ENCODE assay signal across 10 mouse cellular contexts in the genomic region with DNA sequence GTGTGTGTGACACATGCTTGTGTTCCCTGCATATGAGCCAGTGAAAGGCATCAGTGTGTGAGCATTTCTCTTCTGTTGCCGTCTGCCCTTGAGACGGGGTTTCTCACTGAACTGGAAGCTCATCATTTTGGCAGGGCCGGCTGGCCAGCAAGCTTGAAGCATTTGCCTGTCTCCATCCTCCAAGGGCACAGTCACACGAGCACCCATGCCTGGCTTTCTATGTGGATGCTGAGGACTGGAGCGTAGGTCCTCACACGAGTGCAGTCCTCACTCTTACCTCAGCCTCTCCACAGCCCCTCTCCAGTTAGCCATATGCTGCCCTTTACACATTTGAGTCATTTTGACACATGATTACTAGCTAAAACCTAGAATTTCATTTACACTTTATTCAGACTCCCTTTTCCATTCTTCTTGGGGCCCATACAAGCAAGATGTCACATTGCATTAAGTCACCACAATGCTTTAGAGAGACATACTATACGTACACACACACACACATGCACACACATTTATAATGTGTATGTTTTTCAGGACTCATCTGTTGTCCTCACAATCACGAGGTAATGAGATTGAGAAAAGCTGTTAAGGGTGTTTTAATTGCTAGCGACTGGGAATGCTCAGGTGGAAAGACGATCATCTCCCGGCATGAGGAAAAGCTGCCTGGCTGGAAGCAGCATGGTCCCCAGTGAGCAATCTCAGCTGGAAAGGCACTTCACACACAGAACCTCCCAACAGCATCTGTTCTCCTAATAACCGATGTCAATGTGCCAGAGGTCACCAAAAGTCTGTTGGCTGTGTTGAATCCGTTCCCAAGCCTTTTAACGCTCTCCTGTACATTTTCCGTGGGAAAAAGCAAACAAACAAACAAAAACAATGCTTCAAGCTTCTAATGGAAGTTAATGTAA.
DNase-seq lines count a peak whose midpoint lies in the region; ATAC-seq lines count a peak whose summit lies in the region.
"Had no signal": no experiment of that assay in that cellular context is flagged by ENCODE, and none has a peak within 500 bp of the region (broad histone marks: within the 10 kb centered on the region; RNA-seq: fewer than 3 reads in every experiment).

No protein-coding gene starts in this region.

- intact Hi-C loops in heart, postnatal 10 days (cut with DNase I): loop anchor here (5.0 kb wide), 1 partner anchor 192 kb away; the partner anchor contains the start of gene Cnot2

- 30% methylated on average over 15 of the region's 15 CpGs for WGBS in neural tube, embryonic 15.5 days

- no peak for ATAC-seq in megakaryocyte, adult 5-6 weeks (ENCODE audit: poor library complexity, severe bottlenecking)
- ATAC-seq in neural tube, embryonic 15.5 days (ENCODE audit: low FRiP score): 0 out of 2 replicates have a peak, but pooled peaks have one; percentile 32
- ATAC-seq: inflammation-experienced regulatory T-cells, adult 6 months had no signal

- H3K27ac ChIP-seq in neural tube, embryonic 15.5 days (replicated peaks): peak overlapping the region; percentile 45

- DNase-seq in adrenal gland, postnatal 14 days: peak; percentile 45
- no peak for DNase-seq in adrenal gland, adult 18-20 months (ENCODE audit: low spot score in 2 of 2)
- peak; percentile 54 to 64 for DNase-seq in heart, postnatal 10 days
- no peak for DNase-seq in urinary bladder, postnatal 10 days (ENCODE audit: low spot score)
- no peak for DNase-seq in spleen, postnatal 10 days (ENCODE audit: low spot score in 2 of 2)
- DNase-seq: lung, adult 18-20 months had no signal

- no peaks in the 10 kb centered on the region for H3K36me3 ChIP-seq in megakaryocyte, embryonic 14.5 days (replicated peaks; ENCODE audit: low read length)
- H3K36me3 ChIP-seq in neural tube, embryonic 15.5 days: no peaks in the 10 kb centered on the region

- H3K9me3 ChIP-seq in megakaryocyte, embryonic 14.5 days: peaks cover 31% of the 10 kb centered on the region
- H3K9me3 ChIP-seq in neural tube, embryonic 15.5 days (replicated peaks): no peaks in the 10 kb centered on the region

- H3K4me2 ChIP-seq in neural tube, embryonic 15.5 days: peak overlapping the region; percentile 26; the same call in 1 of the 2 replicates

- H3K4me3 ChIP-seq in megakaryocyte, embryonic 14.5 days (replicated peaks): peak overlapping the region; percentile 4
- no peak overlapping the region for H3K4me3 ChIP-seq in neural tube, embryonic 15.5 days (replicated peaks)

- H3K27me3 ChIP-seq in megakaryocyte, embryonic 14.5 days (replicated peaks): no peaks in the 10 kb centered on the region
- no peaks in the 10 kb centered on the region for H3K27me3 ChIP-seq in neural tube, embryonic 15.5 days (replicated peaks)

- H3K4me1 ChIP-seq in megakaryocyte, embryonic 14.5 days: no peaks in the 10 kb centered on the region
- peaks cover 22% of the 10 kb centered on the region for H3K4me1 ChIP-seq in neural tube, embryonic 15.5 days

- H3K9ac ChIP-seq in neural tube, embryonic 15.5 days (replicated peaks): no peak overlapping the region

Comparison
In these comparisons a context has a peak if more than half of its experiments do, and no peak if none do; other contexts are left out.
1. DNase-seq: peak in adrenal gland, postnatal 14 days (single experiment) and heart, postnatal 10 days (2 of 2); none in adrenal gland, adult 18-20 months (0 of 2), urinary bladder, postnatal 10 days (single experiment) and spleen, postnatal 10 days (0 of 2).